Mouse (Mus musculus) 3134 (cell line): ENCODE results near the gene Cdip1.

Experiments
- DNase-seq: peaks from one replicate; pipeline ENCODE4 v3.0.0-alpha.2; 2011; ENCODE audit warnings: low spot score; ENCODE audit not compliant: insufficient read length; ENCODE audit errors: extremely low read depth

The Cdip1 gene

GRCm38 (mm10) chr16:4718753-4719518, 71.2 kb downstream of the Cdip1 start, which contains the start of gene Nmral1:
Gene Nmral1, minus strand, starts transcription at chr16:4719356.
- DNase-seq: peak; percentile 95

DNA sequence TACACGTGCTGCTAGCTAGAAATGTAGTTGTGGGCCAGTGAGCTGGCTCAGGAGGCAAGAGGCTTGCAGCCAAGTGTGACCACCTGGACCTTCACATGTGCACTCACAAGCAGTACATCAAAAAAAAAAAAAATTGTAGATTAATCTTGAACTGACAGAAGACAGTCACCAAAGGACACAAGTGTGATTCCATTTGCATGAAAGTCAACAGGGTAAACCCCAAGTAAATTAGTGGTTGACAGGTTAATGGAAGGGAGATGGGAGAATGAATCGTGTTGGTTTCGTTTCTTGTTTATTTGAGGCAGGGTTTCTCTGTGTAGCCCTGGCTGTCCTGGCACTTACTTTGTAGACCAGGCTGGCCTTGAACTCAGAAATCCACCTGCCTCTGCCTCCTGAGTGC, 72.2 kb downstream of the Cdip1 start:
- DNase-seq: no peak

- DNase-seq: no peak
Observed at GRCm38 (mm10) chr16:4713861-4714710, 76.0 kb downstream of the Cdip1 start.

GRCm38 (mm10) chr16:4711173-4711572, 78.9 kb downstream of the Cdip1 start:
- DNase-seq: no peak

GRCm38 (mm10) chr16:4705541-4705940, 84.6 kb downstream of the Cdip1 start:
- DNase-seq: no peak

DNA sequence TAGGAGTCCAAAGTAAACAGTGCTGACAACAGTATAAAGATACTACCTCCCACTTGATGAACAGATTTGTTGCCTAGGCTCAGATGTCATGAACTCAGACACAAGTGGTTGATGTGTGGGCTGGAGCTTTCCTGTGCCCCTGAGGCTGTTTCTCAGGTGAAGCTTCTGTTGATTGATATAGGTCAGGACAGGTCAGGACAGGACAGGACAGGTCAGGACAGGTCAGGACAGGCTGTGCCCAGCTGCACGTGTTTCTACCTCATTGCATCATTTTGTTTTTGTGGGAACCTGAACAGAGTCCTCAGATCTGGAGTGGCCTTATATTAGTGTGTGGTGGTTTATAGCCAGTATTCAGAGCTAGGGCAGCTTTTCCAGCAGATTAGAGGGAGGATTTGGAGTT, 87.4 kb downstream of the Cdip1 start:
- DNase-seq: no peak

DNA sequence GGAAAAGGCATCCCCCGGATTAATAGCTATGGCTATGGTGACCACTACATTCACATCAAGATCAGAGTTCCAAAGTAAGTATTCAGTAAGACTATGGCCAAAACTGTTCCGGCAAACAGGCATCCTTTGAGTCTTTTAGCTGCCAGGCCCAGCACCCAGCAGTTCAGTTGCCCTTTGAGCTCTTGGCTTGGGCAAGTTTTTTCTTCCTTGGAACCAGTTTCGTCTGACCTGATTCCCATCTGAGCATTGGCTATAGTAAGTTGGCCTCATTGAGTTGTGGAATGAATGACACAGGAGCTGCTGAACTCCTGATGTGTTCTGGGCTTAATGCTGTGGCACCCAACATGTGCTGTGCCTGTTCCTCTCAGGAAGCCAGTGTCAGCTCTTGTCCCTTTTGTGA, 88.9 kb downstream of the Cdip1 start:
- no peak for DNase-seq
